Mouse (Mus musculus) lung, postnatal 14 days (tissue): ENCODE measurements around the gene Schip1.

ENCODE experiments used
- DNase-seq: peaks from one replicate; pipeline ENCODE4 v3.0.0; 2021

Schip1 gene

DNA sequence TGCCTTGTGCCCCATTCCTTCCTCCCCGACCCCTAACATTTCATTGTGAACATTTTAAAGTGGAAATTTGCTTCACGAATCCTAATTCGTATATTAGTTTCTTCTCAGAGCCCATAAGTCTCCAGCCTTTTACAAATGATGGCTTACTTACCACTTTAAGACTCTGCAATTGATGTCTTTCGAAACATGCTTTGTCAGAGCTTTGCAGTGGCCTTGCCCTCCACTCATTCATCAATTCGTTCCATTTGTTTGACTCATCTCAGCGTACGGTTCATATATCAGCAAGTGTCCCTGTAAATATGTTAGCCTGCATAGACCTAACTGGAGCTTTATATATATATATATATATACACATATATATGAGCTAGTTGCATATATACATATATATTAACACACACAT lies 503.0 kb downstream of the Schip1 start:
- no peak for DNase-seq

DNA sequence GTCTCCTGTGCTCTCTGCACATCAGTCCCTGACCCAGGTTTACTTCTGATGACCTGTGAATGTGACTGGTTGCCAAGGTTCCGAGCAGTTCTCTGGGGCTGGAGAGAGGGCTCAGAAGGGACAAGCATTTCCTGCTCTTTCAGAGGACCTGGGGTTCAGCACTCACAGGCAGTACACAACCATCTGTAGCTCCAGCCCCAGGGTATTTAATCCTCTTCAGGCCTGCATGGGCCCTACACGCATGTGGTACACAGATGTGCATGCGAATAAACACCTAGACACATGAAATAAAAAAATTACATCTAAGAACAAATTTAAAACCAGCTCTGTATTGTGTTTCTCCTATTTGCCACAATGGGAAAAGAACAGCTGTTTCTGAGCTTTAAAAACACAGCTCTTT lies 503.5 kb downstream of the Schip1 start:
- DNase-seq = no peak

GRCm38 (mm10) chr3:68568716-68569115 lies 504.1 kb downstream of the Schip1 start:
- DNase-seq = no peak

- no peak for DNase-seq
Observed at GRCm38 (mm10) chr3:68570319-68570718, 505.7 kb downstream of the Schip1 start.

GRCm38 (mm10) chr3:68572249-68573225 lies 507.9 kb downstream of the Schip1 start:
- peak; percentile 39 for DNase-seq

GRCm38 (mm10) chr3:68573226-68573624 lies 508.6 kb downstream of the Schip1 start:
- DNase-seq = no peak

DNA sequence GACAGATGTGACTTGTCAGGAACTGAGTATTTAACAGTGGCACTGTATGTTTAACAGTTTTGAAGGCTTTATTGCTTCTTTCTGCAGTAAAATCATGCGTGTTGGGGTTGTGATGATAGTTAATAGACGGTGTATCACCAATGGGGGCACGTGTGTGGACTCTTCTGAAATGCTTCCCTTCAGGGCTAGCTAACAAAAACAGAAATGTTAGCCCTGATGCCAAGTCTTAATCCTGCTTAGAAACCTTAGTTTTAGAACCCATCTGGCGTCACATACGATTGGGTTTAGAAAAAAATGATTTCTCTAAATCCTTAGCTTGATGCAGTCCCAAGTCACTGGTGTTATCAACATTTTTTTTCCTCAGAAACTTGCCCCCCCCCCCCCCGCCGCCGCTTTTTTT lies 509.5 kb downstream of the Schip1 start:
- no peak for DNase-seq

- no peak for DNase-seq
Observed at GRCm38 (mm10) chr3:68574565-68574964, 510.0 kb downstream of the Schip1 start.

DNA sequence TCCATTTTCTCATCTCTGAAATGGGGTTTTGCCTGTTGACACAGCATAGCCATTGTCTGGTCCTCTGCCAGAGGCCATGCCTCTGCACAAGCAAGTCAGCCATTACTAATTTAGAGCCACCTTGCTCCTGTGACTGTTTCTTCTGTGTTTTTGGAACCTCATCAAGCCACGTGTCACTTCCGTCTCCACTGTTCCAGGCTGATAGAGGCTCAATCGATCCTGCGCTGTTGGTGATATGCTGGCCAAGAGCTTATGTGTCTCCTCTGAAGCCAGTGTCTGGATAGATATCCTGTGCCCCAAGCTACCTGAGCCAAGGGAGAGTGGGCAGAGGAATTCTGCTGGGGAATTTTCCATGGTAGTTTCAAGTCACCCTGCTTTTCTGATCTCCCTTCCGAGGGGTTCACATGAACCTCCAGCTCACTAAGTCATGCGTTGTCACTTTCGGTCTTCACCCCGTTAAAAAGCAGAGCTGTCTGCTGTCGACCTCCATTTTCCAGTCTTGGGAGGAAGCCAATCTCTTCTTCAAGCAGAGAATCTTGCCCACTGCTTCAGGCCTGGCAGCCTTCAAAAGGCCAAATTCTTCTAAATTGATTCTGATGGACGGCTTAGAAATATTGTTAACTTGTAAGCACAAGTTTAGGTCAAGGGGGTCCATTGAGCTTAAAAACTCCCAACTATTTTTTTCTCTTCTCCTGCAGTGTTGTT lies 511.2 kb downstream of the Schip1 start:
- no peak for DNase-seq

DNA sequence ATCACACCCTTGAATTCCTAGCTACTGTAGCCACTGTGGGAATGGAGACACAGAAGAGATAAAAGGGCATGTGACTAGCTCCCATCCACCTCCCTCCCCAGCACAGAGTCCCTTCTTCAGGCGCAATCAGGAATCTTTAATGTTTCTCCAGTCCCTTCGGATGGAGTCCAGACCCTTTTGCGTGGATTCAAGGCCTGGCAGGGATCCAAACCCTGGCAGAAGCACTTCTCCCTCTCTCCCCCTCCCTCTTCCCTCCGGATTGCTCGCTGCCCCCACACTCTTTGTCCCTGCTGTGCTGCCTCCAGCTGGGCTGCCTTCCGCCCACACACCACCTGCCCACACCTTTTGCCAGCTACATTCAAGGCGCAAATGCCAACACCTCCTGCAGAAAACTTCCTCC lies 511.8 kb downstream of the Schip1 start:
- DNase-seq = no peak

GRCm38 (mm10) chr3:68576948-68577347 lies 512.3 kb downstream of the Schip1 start:
- no peak for DNase-seq

GRCm38 (mm10) chr3:68581591-68581990 lies 517.0 kb downstream of the Schip1 start:
- no peak for DNase-seq

- no peak for DNase-seq
Observed at GRCm38 (mm10) chr3:68582103-68582740, 517.6 kb downstream of the Schip1 start.

DNA sequence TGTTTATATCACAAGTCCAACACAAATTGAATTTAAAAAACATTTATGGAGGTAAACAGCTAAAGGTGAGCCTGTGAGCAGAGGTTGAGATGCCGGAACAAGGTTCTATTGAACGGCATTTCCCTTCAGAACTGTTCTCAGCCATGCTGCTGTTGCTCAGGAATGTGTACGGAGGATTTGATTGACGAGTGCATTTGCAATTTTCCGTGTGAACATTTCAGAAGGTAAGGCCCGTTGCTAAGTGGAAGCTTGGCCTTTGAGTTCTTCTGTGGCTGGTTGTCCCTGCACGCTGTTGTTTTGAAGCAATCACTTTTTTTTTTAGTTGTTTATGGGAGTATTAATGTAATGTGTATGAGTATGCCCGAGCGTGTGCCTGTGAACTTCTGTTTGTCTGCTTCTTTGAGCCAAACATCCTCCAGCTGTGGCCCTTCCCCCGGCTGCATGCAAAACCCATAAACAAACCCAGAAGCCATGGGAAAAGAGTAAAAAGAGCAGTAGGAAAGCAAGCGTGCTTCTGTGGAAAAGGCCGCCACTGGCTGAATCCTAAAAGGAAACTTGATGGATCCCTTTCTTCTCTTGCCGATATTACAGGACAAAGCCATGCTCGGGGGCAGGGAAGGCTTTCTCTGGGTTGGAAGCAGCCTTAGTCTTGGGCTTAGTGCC lies 518.6 kb downstream of the Schip1 start:
- DNase-seq = no peak

- peak; percentile 49 for DNase-seq
Observed at GRCm38 (mm10) chr3:68583771-68584511, 519.3 kb downstream of the Schip1 start.

GRCm38 (mm10) chr3:68585213-68585612 lies 520.6 kb downstream of the Schip1 start:
- DNase-seq = no peak

DNA sequence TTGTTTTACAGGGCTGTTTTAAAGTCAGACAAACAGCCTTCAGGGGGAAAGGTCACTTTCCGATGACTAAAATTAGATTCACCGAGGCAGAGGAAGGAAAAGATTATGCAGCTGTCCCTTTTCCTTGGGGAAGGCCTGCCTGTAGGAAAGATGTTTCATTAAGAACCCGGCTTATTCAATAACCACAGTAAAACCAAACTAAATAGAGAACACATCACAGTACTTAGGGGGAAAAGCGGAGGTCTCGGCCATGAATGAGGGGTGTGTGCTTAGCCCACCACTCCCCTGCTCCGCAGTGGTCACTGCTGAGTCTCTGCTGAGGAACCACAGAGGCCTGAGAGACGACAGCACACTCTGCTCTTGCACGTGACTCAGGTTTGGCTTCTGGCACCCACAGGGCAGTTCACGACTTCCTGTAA lies 522.1 kb downstream of the Schip1 start:
- no peak for DNase-seq

DNA sequence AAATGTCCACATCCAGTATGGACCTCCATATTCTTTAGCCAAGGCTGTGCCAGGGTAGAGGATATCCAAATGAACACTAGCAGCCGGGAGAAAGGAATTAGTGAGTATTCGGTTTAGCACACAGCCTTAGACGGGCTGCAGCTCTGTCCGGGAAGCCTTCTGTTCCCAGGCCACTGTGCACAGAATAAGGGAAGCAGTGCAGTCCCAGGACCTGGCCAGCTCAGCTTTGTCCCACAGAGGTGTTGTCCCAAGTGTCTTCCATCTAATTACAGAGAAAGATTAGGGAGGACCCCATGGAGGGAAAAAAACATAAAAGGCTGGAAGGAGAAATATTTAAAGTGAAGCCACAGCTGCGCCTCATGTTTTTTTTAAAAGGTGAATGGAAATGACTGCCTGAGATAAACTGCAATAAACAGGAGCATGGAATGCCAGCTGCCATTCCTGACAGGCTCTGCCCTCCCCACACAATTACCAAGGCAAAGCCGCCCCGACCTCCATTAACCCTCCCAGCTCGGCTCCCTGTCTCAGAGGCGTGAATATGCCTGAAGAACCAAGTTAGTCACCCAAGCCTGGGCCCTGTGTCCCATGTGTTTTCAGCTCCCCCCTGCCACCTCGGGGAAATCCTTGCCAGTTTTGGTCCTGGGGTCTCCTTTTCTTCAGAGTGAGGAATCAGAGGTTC lies 523.1 kb downstream of the Schip1 start:
- DNase-seq = no peak

DNA sequence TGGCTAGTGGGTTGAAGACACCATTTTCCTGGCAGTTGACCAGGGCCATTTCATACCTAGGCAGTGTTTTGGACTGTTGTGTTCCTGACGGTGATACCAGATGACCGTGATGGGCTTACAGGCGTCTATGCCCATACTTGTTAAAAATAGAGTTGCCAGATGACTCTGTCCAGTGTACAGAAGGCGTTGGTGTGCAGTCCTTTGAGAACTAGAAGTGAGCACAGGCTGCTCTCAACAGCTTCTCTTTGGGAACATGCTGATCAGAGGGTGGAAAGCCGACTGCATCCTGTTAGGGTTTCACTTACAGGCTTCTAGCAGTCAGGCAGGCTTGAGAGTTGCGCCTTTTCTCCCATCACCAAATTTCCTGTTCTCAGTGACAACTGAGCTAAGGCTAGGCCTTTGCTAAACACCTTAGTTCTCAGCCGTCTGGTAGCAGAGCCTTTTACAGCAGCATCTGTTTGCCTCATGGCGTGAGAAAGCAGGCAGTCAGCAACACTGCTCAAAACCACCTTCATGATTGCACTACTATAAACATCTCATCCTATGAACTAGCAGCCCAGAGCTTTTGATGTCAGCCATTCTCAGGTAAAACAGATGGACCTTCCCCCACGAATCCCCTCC lies 524.7 kb downstream of the Schip1 start:
- no peak for DNase-seq

GRCm38 (mm10) chr3:68590436-68590835 lies 525.8 kb downstream of the Schip1 start:
- DNase-seq = no peak

DNA sequence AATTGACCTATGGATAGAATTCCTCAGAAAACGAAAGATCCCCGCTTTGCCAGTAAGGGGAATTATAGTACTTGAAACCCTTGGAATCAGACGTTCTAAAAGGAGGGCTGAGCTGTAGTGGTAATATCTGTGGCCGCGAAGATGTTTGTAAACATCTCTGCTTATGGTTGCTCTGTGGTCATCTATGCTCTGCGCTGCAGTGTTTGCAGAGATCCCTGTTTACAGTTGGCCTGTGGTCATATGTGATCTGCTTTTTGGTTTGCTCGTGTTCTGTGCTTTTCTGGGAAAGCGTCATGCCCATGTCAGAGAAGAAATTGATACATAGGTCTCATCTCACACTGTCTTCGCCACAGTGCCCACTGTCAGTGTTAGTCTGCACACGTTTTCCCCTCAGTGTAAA lies 528.0 kb downstream of the Schip1 start:
- no peak for DNase-seq
